In genomic region chr6:54573218-54573955, GRCm38 (mm10) we compare ENCODE assay signal across 12 mouse cellular contexts. TPM values are rescaled to one million over a fixed set of nuclear protein-coding genes. Genes with fewer than 3 reads are reported as not detected.
A peak's percentile ranks its signal among the peaks of the same experiment; 100 is the strongest.
DNase-seq lines count a peak whose midpoint lies in the region; ATAC-seq and TF ChIP-seq lines count a peak whose summit lies in the region.
"Had no signal": no experiment of that assay in that cellular context is flagged by ENCODE, and none has a peak within 500 bp of the region (broad histone marks: within the 10 kb centered on the region; RNA-seq: fewer than 3 reads in every experiment).

No protein-coding gene starts in this region.

- no peak for TF ChIP-seq CTCF in lung, postnatal 0 days (IDR thresholded peaks at IDR 0.05)
- no peak for TF ChIP-seq CTCF in hindbrain, postnatal 0 days (IDR thresholded peaks at IDR 0.05; ENCODE audit: low read depth)

- H3K4me1 ChIP-seq in lung, postnatal 0 days (ENCODE audit: insufficient read depth, low read depth, low read length): no peaks in the 10 kb centered on the region
- peaks cover 3% of the 10 kb centered on the region; the same call in 1 of the 2 replicates for H3K4me1 ChIP-seq in hindbrain, postnatal 0 days (ENCODE audit: insufficient read depth, low read length)
- H3K4me1 ChIP-seq: liver, embryonic 15.5 days had no signal

- no peak for TF ChIP-seq EP300 in lung, postnatal 0 days (IDR thresholded peaks at IDR 0.05)

- no peaks in the 10 kb centered on the region for H3K36me3 ChIP-seq in lung, postnatal 0 days (ENCODE audit: insufficient read depth, low read length)
- H3K36me3 ChIP-seq in hindbrain, postnatal 0 days (ENCODE audit: insufficient read depth, low read length): no peaks in the 10 kb centered on the region
- H3K36me3 ChIP-seq: liver, embryonic 15.5 days had no signal

- H3K27ac ChIP-seq in lung, postnatal 0 days (ENCODE audit: low read length): no peak overlapping the region
- H3K27ac ChIP-seq in hindbrain, postnatal 0 days: no peak overlapping the region
- H3K27ac ChIP-seq: liver, embryonic 15.5 days had no signal

- H3K4me2 ChIP-seq in lung, postnatal 0 days (replicated peaks; ENCODE audit: low read depth, low read length): no peak overlapping the region
- H3K4me2 ChIP-seq in hindbrain, postnatal 0 days (ENCODE audit: low read depth, low read length): no peak overlapping the region
- H3K4me2 ChIP-seq: liver, embryonic 15.5 days had no signal

- no peak for ATAC-seq in lung, postnatal 0 days
- peak; percentile 53; the same call in 1 of the 2 replicates for ATAC-seq in hindbrain, postnatal 0 days
- ATAC-seq in activated CD4-positive, CD25-positive, alpha-beta regulatory T cell, adult 4 months: no peak

- no peak overlapping the region for H3K4me3 ChIP-seq in lung, postnatal 0 days (ENCODE audit: low read depth, low read length)
- no peak overlapping the region for H3K4me3 ChIP-seq in hindbrain, postnatal 0 days (ENCODE audit: low read length)
- H3K4me3 ChIP-seq: liver, embryonic 15.5 days had no signal

- H3K9me3 ChIP-seq in lung, postnatal 0 days (ENCODE audit: low read length): no peaks in the 10 kb centered on the region
- no peaks in the 10 kb centered on the region for H3K9me3 ChIP-seq in hindbrain, postnatal 0 days (ENCODE audit: low read length)
- H3K9me3 ChIP-seq: liver, embryonic 15.5 days had no signal

- 34% methylated on average over 6 of the region's 6 CpGs for WGBS in lung, postnatal 0 days
- WGBS in hindbrain, postnatal 0 days: 15% methylated on average over 6 of the region's 6 CpGs

- DNase-seq in embryo, embryonic 10.5 days (ENCODE audit: low spot score): peak; percentile 53
- DNase-seq in embryo, embryonic 9.5 days (ENCODE audit: extremely low spot score): no peak
- peak; percentile 21 for DNase-seq in lung, postnatal 0 days (ENCODE audit: low spot score)
- DNase-seq in lung, postnatal 4 days: no peak
- DNase-seq in hindbrain, postnatal 0 days (ENCODE audit: low spot score): peak; percentile 31
- peak; percentile 15 for DNase-seq in ovary, postnatal 10 days (ENCODE audit: low spot score)
- no peak for DNase-seq in natural killer cell, adult 2 months (ENCODE audit: low spot score in 2 of 2)
- DNase-seq: heart, postnatal 10 days had no signal

- no peak overlapping the region for H3K9ac ChIP-seq in lung, postnatal 0 days (replicated peaks; ENCODE audit: low read depth)
- H3K9ac ChIP-seq in hindbrain, postnatal 0 days (replicated peaks; ENCODE audit: low read length): no peak overlapping the region
- H3K9ac ChIP-seq: liver, embryonic 15.5 days had no signal

- no peaks in the 10 kb centered on the region for H3K27me3 ChIP-seq in lung, postnatal 0 days (replicated peaks; ENCODE audit: insufficient read depth, low read length)
- no peaks in the 10 kb centered on the region for H3K27me3 ChIP-seq in hindbrain, postnatal 0 days (ENCODE audit: insufficient read depth, low read length)
- H3K27me3 ChIP-seq: liver, embryonic 15.5 days had no signal

RNA-seq across cellular contexts. Expression of gene Scrn1, which starts 7.1 kb away (rescaled TPM):
- 2.8 TPM in 2 replicates for polyA plus RNA-seq in lung, postnatal 0 days (2015; fragmentation: Nextera tagmentation; extraction: Ambion mirVana)
- total RNA-seq in hindbrain, postnatal 0 days (2014; rRNA removed): 117 and 121 TPM in 2 replicates
- 91.7 and 93.2 TPM in 2 replicates for polyA plus RNA-seq in hindbrain, postnatal 0 days (2015; fragmentation: Nextera tagmentation; extraction: Ambion mirVana)
- polyA plus RNA-seq in activated CD4-positive, CD25-positive, alpha-beta regulatory T cell, adult 4 months (2017; shearing (Covaris generic)): not detected
- total RNA-seq: common myeloid progenitor, adult 5-6 weeks; neutrophil, adult 5-6 weeks had no signal

RNA-seq across cellular contexts. Expression of gene Plekha8, which starts 21.5 kb away (rescaled TPM):
- 4.0 and 4.7 TPM in 2 replicates for polyA plus RNA-seq in lung, postnatal 0 days (2015; fragmentation: Nextera tagmentation; extraction: Ambion mirVana)
- total RNA-seq in hindbrain, postnatal 0 days (2014; rRNA removed): 12.9 and 13.4 TPM in 2 replicates
- 4.8 and 4.9 TPM in 2 replicates for polyA plus RNA-seq in hindbrain, postnatal 0 days (2015; fragmentation: Nextera tagmentation; extraction: Ambion mirVana)
- 1 to 10 TPM in 1 of 2 experiments, under 1 TPM in 1; 0.89 to 1.3 TPM for polyA plus RNA-seq in activated CD4-positive, CD25-positive, alpha-beta regulatory T cell, adult 4 months (2017; shearing (Covaris generic))

RNA-seq across cellular contexts. Expression of gene Fkbp14, which starts 23.7 kb away (rescaled TPM):
- 13.6 and 16.1 TPM in 2 replicates for polyA plus RNA-seq in lung, postnatal 0 days (2015; fragmentation: Nextera tagmentation; extraction: Ambion mirVana)
- 4.9 and 5.7 TPM in 2 replicates for total RNA-seq in hindbrain, postnatal 0 days (2014; rRNA removed)
- polyA plus RNA-seq in hindbrain, postnatal 0 days (2015; fragmentation: Nextera tagmentation; extraction: Ambion mirVana): 6.9 TPM in 2 replicates
- polyA plus RNA-seq in activated CD4-positive, CD25-positive, alpha-beta regulatory T cell, adult 4 months (2017; shearing (Covaris generic)): not detected
- total RNA-seq: neutrophil, adult 5-6 weeks had no signal

Comparison
In these comparisons a context has a peak if more than half of its experiments do, and no peak if none do; other contexts are left out.
1. DNase-seq: peak in embryo, embryonic 10.5 days (single experiment), lung, postnatal 0 days (single experiment), hindbrain, postnatal 0 days (single experiment) and ovary, postnatal 10 days (single experiment); none in embryo, embryonic 9.5 days (single experiment), lung, postnatal 4 days (0 of 2) and natural killer cell, adult 2 months (0 of 2).
2. RNA of gene Scrn1, which starts 7.1 kb away (polyA plus RNA-seq): 91.7 to 93.2 TPM in hindbrain, postnatal 0 days; 2.8 TPM in lung, postnatal 0 days and not detected in activated CD4-positive, CD25-positive, alpha-beta regulatory T cell, adult 4 months; every median in the first group is over 10 times any median in the second.